Mouse (Mus musculus) ovary, postnatal 10 days (tissue): ENCODE data around the gene Astn1.

Experiments used
- DNase-seq: peaks from one replicate; pipeline ENCODE4 v3.0.0; 2022; ENCODE audit warnings: low spot score

Astn1 gene

GRCm38 (mm10) chr1:158740161-158740766, 378.2 kb downstream of the Astn1 start:
- no peak for DNase-seq

GRCm38 (mm10) chr1:158740949-158741348, 378.9 kb downstream of the Astn1 start:
- no peak for DNase-seq
